Mouse (Mus musculus) adrenal gland (tissue): ENCODE measurements around the gene Vmn1r4.

Experiments
- intact Hi-C: fragments of 180-260 bp; cut with DNase I; formaldehyde crosslinking; loops from one replicate; pipeline ENCODE4 v1.15.1; 2025
- long read RNA-seq, 2 experiments: library from polyadenylated mRNA; unstranded; transcript quantifications; one replicate each; pipeline ENCODE4 v2.0.0; 2020; ENCODE audit warnings: borderline replicate concordance in 1 of 2; ENCODE audit not compliant: insufficient replicate concordance in 1 of 2

The Vmn1r4 gene
- long read RNA-seq, experiment 1: 0 reads
- long read RNA-seq, experiment 2: 0 reads

DNA sequence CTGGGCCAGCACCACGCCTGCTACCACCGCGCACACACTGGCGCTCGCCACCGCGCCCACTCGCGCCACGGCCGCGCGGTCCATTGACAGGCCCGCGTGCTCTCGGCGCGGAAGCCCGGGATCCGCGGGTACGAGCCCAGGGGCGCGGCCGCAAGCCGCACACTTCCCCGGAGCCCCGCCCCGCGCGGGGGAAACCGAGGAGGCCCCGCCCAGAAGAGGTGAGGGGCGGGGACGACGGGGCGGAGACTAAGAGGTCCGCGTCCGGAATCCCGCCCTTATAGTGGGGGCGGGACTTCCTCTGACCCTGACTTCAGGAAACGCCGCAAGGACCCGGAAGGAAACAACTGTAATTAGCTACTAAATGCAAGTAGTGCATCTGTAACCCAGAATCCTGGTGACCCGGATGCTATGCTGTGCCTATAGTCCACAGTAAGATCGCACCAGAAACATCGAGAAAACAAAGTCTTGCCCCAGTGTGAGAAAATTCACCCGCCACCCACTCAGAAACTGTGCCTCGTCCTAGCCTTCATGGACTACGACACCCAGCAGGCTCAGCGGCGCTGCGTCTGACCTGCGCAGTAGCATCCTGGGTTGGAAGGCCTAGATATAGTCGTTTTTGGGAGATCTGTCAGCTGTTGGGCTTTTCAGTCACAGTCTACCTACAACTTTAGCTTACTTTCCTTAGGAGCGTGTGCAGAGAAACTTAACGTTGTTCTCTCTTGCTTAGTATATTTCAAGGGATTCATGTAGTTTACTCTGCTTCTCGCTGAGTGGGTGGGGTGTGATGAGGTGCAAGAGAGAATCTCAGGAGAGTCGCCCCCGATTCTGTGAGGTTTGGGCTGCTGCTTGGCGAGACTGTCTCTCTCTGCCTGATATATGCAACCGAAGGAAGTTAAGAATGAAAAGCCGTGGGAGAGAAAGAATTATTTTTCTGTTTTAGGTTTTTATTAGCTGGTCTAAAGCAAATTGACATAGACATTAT is at the start of gene Vmn1r4, which contains the start of gene Nt5c3:
Vmn1r4 (plus strand) TSS at position 290 of the 982 bp plus-strand sequence.
Nt5c3 (minus strand) TSS at position 207 of the 982 bp plus-strand sequence.
- intact Hi-C loops: loop anchor here (10.0 kb wide), 1 partner anchor 209 kb away; the partner anchor contains the start of gene Avl9

DNA sequence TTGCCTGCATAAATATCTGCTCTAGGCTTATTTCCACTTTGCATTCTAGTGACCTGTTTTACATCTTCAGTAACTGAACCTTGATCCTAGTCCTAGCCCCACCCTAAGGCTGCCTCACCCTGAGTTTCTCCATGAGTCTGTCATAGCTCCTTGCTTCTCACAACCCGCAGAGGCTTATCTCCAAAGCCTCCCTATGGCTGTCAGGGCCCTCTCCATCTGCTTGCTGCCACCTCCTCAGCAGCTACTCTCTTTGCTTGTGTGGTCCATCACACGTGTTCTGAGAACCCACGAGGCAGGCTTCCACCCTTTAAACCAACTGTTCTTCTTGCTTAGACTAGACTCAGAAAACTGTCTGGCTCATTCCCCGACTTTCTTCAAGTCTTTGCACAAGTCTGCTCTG is 46.9 kb upstream of the Vmn1r4 start:
- intact Hi-C loops: no loop called here

DNA sequence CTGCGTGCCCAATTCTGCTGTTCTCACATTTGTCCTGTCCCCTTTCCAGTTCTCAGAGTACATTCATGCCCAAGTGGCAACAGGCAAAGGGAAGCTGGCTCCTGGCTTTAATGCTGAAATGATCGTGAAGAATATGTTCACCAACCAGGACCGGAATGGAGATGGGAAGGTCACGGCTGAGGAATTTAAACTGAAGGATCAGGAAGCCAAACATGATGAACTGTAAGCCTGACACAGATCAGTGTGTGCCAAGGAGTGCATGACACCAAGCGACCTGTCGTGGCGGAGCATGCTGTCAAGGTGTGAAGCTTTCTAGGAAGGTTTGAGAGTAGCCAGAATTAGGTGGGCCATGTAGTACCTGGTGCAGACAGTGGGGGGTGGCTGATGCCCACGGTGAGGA is 45.8 kb upstream of the Vmn1r4 start:
- intact Hi-C loops: no loop called here

DNA sequence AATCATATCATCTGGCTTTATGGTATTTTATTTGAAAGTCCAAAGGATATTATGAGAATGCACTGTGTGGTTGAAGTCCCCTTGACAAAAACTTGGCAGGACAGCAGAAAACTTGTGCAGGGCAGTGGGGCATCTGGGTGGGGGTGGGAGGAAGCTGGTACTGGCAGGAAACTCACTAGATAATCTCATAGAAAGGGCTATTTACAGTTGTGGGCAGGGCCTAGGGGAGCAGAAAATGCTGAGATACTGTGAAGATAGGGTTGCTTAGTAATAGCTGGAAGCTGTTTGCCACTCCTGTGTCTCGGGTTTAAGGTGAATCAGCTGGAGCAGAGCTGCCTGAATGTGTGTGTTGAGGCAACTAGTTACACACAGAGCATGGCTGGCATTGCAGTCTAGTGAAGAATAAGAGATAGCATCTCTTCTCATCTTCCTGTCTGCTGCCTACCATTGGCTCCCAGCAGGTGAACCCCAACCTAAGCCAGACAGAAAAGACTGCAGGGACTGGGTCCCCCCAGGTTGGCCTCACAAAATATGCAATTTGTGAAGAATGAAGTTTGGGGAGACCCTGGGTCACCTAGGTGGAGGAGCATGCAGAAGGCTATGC is 44.4 kb upstream of the Vmn1r4 start:
- intact Hi-C loops: no loop called here

DNA sequence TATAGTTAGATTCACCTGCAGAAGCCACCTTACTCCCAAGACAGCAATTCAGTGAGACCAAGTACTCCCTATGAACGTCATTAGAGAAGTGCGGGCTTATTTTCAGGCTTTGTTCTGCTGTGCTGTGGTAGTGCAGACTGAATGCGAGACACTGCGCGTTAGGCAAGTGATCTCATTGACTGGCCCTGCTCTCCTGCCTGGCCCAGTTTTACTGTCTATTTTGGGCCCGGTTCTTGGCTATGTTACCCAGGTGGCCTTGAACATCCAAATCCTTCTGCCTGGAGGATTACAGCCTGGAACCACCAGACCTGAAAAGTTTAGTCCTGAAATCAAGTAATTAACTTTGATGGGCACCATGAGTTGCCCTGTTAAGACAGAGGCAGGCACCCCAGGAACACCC is 35.3 kb upstream of the Vmn1r4 start:
- intact Hi-C loops: no loop called here

DNA sequence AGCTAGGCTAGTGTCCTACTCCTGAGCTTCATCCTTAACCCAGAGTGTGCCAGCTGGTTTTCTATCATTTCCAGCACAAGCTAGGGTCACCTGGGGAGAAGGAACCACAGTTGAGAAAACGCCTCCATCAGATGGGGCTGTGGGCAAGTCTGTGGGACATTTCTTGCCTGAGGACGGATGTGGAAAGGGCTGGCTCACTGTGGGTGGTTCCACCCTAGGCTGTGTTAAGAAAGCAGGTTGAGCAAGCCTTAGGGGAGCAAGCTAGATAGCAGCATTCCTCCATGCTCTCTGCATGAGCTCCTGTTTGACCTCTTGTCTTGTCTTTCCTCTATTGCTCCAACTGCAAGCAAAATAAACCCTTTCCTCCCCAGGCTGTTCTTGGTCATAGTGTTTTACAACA is 33.1 kb upstream of the Vmn1r4 start:
- intact Hi-C loops: no loop called here

DNA sequence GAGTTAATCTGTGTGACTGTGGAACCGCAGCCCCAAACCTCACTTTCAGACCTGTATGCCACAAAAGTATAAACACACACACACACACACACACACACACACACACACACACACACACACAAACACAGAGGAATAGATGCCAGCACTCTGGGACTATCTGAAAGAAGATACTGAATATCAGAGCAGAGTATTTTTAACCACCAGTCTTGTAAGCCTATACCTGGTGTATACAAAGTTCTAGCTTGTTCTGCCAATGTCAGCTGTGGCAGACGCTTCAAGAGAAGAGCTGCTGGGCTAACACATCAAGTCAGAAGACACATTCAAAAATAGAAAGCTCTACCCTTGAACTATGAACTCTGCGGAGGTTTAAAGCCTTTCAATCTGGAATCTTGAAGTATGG is 24.2 kb upstream of the Vmn1r4 start:
- intact Hi-C loops: no loop called here

DNA sequence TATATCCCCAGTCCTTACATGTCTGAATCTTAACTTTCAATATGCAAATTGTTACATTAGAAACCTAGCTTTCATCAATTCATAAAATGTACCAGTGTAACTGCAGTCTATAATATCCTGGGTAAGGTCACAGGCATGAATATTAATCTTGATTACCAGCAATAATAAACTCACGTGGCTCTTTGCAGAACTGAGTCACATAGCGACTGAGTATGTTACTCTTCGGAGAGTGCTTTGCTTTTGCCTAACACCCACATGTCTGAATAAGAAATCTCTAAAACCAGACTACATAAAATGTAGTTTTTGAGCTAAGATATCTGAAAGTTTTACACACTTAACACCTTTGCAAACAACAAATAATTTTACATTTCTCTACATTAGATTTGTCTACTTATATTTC is 22.5 kb upstream of the Vmn1r4 start:
- intact Hi-C loops: loop anchor here (10.0 kb wide), 1 partner anchor 673 kb away; no protein-coding TSS in a partner anchor

DNA sequence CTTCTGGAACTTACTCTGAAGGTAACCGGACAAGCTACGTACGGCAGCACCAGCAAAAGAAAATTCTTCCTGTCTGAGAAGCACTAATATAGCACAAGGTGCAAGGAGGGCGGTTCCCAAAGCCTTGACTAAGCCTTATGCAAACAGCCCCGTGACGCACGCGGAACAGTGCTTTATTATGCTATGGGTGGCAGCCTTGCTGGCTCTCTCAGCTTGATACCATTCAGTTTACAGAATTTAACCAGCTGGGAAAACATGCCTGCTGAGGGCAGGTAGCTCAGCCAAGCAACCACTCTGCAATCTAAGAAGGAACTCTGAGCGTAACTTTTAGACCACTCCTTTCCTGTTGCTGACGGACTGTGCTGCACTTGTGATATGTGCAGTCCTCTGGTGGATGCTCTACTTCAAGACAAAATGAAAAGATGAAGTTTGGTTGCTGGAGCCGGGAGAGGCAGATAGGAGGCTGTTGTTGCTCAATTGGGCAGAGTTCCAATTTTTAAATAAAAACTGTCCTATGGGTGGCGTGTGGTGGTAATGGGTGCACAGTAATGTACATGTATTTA is 21.9 kb upstream of the Vmn1r4 start:
- intact Hi-C loops: loop anchor here (10.0 kb wide), 1 partner anchor 673 kb away; no protein-coding TSS in a partner anchor

DNA sequence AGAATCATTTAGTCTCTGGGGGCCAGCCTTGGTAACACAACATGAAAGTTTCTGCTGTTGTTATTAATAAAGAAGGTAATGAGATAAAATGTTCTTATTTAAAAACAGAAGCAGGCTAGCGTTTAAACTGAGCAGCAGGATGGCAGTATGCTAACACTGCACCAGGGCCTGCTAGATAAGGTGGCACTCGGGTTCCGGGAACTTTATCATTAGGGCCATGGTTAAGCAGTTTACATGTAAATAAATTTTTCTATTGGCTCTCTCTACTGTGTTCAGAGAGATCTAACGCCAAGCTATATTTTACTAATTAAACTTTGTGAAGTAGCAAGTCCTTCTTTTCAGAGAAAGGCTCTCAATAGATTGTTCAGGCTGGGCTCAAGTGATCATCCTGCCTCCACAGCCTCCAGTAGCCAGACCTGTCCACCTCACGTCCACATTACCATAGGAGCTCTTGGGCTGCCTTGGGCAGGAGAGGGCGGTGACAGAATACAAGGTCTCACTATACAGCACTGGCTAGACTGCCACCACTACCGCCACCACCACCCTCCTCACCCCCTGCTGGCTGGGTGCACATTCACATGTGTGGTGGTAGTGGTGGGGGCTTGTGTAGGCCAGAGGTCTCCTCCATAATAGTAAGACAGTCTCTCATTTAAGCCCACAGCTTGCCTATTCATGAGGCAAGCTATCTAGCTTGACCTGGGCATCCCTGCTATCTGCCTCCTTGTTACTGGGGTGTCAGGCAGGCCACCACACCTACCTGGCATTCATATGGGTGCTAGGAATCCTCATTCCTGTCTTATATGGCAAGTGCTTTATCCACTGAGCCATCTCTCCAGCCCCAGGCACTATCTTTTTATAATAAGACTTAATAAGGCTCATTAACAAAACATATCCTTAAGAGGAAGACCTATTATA is 21.0 kb upstream of the Vmn1r4 start:
- intact Hi-C loops: loop anchor here (10.0 kb wide), 1 partner anchor 672 kb away; no protein-coding TSS in a partner anchor

DNA sequence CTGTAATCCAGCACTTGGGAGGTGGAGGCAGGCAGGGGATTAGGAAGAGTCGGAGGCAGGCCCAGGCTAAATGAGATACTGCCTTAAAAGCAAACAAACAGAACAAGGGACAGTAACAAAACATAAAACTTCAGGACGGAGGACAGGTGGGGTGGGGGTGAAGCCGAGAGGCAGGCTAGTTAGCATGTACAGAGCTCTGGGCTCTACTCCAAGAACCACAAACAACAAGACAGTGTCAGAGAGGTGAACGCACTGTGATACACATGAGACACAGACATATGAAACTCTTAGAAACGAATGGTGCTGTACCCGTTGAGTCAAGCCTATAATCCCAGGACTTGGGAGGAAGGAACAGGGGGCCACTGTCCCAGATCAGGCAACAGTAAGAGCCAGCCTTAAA is 20.0 kb upstream of the Vmn1r4 start:
- intact Hi-C loops: loop anchor here (10.0 kb wide), 1 partner anchor 671 kb away; no protein-coding TSS in a partner anchor

DNA sequence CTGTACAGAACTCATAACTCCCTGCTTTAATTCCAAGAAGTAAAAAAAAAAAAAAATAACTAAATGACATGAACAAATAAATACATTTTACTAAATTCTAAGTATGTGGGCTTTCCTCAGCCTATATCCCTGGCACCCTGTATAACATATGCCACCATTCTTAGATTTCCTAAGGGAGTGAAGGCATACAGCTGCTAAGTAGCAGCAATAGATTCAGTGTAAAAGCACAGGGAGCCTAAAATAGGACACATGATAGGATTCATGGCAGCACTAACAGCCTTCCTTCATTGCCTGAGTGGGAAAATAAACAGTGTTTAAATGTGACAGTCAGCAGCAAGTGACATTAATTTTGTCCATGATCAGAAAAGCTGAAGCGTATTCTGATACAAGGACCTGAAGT is 19.5 kb upstream of the Vmn1r4 start:
- intact Hi-C loops: loop anchor here (10.0 kb wide), 1 partner anchor 670 kb away; no protein-coding TSS in a partner anchor

DNA sequence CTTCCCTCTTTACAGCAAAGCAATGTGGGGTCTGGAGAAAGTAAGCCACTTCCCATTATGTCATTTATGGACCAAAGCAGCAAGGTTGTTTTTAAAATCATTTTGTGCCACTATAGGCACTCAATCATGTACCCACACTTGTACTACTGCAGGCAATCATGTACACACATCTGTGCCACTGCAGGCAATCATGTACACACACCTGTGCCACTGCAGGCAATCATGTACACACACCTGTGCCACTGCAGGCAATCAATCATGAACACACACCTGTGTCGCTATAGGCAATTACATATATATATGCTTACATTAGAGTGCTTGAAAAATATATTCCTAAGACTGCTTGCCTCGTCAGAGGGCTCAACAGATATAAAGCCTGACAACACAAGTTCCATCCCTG is 18.8 kb upstream of the Vmn1r4 start:
- intact Hi-C loops: loop anchor here (10.0 kb wide), 1 partner anchor 670 kb away; no protein-coding TSS in a partner anchor

DNA sequence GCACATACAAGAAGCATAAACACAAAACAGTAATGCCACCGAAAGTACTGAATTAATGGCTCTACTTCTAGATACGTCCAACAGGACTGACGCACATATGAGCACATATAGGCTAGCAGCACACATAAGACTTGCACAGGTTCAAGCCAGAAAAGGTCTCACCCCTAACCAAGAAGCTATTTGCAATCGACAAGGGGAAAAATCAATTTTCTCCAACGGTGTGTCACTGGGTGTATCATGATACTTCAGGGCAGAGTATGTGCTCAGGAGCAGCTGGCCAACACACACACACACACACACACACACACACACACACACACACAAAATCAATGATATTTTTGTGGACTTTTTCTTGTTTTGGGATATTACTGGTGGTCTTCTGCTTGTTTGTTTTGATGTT is 18.3 kb upstream of the Vmn1r4 start:
- intact Hi-C loops: loop anchor here (10.0 kb wide), 1 partner anchor 669 kb away; no protein-coding TSS in a partner anchor

DNA sequence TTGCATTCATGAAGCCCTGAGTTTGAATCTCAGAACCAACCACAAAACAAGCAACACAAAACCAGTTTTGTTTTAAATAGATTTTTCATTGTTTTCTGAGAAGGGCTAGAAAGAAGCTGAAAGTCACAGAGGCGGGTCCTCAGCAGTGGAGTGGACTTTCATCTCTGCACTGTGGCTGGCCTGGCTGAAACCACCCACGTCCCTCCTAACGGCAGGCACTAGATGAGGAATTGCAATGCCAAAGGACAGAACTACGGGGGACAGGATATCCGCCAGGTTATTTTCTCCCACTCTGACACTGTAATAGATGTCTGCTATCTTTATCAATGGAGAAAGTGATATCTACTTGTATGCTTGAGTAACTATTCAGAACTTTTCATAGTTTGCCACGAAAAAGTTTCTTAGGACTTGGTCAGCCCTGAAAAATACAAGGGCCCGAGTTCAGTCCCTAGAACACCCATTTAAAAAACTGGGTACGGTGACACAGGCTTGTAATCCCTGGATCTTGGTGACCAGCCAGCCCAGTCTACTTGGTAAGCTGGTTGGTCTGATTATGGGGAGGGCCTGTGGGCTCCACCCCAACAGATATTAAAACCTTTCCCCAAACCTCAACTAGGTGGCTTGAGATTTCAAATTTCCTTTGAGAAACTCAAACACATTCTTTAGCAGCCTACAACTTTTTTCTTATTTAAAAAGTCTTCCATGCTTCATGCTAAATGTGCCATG is 17.5 kb upstream of the Vmn1r4 start:
- intact Hi-C loops: loop anchor here (10.0 kb wide), 1 partner anchor 669 kb away; no protein-coding TSS in a partner anchor

DNA sequence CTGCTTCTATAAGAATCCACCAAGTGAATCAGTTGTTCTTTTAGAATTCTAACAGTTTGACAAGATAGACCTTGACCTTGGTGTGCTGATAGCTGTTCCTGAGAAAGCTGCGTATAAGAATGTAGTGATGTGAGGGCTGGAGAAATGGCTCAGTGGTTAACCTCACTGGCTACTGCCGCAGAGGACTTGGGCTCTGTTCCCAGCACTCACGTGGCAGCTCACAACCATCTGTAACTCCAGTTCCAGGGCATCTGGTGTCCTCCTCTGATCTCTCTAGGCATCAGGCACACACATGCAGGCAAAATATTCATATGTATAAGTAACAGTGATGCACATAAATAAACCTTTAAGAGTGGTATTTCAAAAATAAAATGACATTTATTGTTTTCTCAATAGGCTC is 15.8 kb upstream of the Vmn1r4 start:
- intact Hi-C loops: loop anchor here (2.0 to 10.0 kb wide), 2 partner anchors 99 to 667 kb away; no protein-coding TSS in a partner anchor

DNA sequence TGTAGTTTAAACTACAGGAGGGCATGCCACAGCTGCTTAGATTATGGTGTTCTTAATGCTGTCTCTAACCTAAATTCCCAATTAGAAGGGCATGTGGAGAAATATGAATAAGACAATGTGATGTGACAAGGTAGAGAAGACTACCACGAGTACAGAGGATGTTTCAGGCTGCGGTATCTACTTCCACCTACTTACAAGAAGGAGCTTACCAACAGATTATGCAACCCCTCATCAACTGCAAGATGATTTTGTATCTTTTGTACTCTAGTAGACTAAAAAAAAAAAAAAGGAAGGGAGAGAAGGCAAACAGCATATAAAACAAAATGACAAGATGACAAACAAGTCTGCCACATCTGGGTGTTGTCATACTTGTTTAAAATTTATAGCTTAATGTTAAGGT is 15.4 kb upstream of the Vmn1r4 start:
- intact Hi-C loops: loop anchor here (2.0 to 10.0 kb wide), 2 partner anchors 100 to 666 kb away; no protein-coding TSS in a partner anchor

DNA sequence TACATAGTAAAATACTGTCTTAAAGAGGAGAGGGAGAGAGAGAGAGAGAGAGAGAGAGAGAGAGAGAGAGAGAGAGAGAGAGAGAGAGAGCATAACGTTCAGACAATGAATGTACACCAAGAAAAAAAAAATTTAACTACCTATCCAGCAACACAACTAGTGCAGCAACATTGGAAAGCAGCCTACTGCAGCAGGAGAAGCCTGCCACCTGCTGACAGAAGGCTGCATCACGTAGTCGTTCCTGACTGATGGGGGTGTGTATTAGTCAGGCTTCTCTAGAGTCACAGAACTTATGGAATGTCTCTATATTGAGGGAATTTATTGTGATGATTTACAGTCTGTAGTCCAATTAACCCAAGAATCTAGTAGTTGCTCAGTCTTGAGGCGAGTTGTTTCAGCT is 14.9 kb upstream of the Vmn1r4 start:
- intact Hi-C loops: loop anchor here (2.0 to 10.0 kb wide), 2 partner anchors 100 to 666 kb away; no protein-coding TSS in a partner anchor

DNA sequence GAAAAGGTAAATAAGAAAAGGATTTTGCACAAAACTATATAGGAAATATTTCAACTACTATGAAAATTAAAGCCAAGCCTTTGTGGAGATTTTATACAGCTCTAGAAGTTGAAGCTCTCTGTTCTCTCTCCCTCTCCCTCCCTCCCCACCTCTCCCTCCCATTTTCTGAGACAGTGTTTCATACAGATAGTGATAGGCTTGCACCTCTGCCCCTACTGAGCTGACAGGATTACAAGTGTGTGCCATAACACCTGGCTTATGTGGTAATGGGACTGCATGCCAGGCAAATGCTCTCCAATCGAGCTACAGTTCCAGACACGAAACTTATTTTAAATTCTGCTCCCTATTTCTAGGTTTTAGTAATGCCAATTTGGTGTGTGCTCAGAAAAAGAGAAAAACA is 12.9 kb upstream of the Vmn1r4 start:
- intact Hi-C loops: no loop called here
